ENCODE assay signal across 8 mouse cellular contexts in genomic region chr2:144267731-144268015, GRCm38 (mm10). TPM values are rescaled to one million over a fixed set of nuclear protein-coding genes. Genes with fewer than 3 reads are reported as not detected.
A peak's percentile ranks its signal among the peaks of the same experiment; 100 is the strongest.
DNase-seq lines count a peak whose midpoint lies in the region; ATAC-seq and TF ChIP-seq lines count a peak whose summit lies in the region.

No protein-coding gene starts in this region.

- no peak for TF ChIP-seq POLR2A in heart, adult 2 months (IDR thresholded peaks at IDR 0.05; ENCODE audit: insufficient read depth, low read depth, low read length)
- TF ChIP-seq POLR2A in embryonic fibroblast, embryonic 13.5 days (IDR thresholded peaks at IDR 0.05; ENCODE audit: low read depth, low read length): no peak
- no peak for TF ChIP-seq POLR2A in limb, embryonic 14.5 days (IDR thresholded peaks at IDR 0.05; ENCODE audit: borderline replicate concordance, extremely low read depth, insufficient read depth, insufficient read length)

- no peaks in the 10 kb centered on the region for H3K9me3 ChIP-seq in limb, embryonic 14.5 days (ENCODE audit: control insufficient read depth, low read length)

- no peak for ATAC-seq in limb, embryonic 14.5 days (ENCODE audit: low FRiP score, low read depth)
- no peak for ATAC-seq in cerebellum, adult (ENCODE audit: insufficient number of reproducible peaks, low FRiP score, low TSS enrichment)

- WGBS in heart, adult 2 months: 8% methylated on average over 1 of the region's 1 CpGs
- 57% methylated on average over 1 of the region's 1 CpGs for WGBS in limb, embryonic 14.5 days

- peak in 1 of 2 experiments; percentile 33 for DNase-seq in heart, adult 2 months
- DNase-seq in heart, postnatal 14 days: no peak
- DNase-seq in CD4-positive helper T cell, adult 2 months (ENCODE audit: low read depth, low spot score): peak; percentile 79
- no peak for DNase-seq in limb, embryonic 14.5 days (ENCODE audit: low spot score)
- peak; percentile 47 for DNase-seq in thymus, postnatal 0 days (ENCODE audit: low spot score)
- DNase-seq in ovary, postnatal 14 days (ENCODE audit: low spot score): no peak

- H3K4me1 ChIP-seq in heart, adult 2 months (ENCODE audit: control insufficient read depth, insufficient read depth, low read length): peaks cover 1% of the 10 kb centered on the region
- H3K4me1 ChIP-seq in embryonic fibroblast, embryonic 13.5 days (ENCODE audit: control insufficient read depth, insufficient read depth, low read length): no peaks in the 10 kb centered on the region
- peaks cover 18% of the 10 kb centered on the region for H3K4me1 ChIP-seq in limb, embryonic 14.5 days (ENCODE audit: control insufficient read depth, insufficient read depth, low read length)

- TF ChIP-seq CTCF in heart, adult 2 months (IDR thresholded peaks at IDR 0.05): no peak
- no peak for TF ChIP-seq CTCF in embryonic fibroblast, embryonic 13.5 days (IDR thresholded peaks at IDR 0.05; ENCODE audit: borderline replicate concordance, insufficient read depth, low read length)

- peak overlapping the region; percentile 2; the same call in 1 of the 2 replicates for H3K27ac ChIP-seq in heart, adult 2 months
- peak overlapping the region; percentile 22; the same call in 1 of the 2 replicates for H3K27ac ChIP-seq in embryonic fibroblast, embryonic 13.5 days (ENCODE audit: insufficient read depth, low read length)
- H3K27ac ChIP-seq in limb, embryonic 14.5 days (replicated peaks; ENCODE audit: low read depth, low read length): no peak overlapping the region

- TF ChIP-seq EP300 in heart, adult 2 months (IDR thresholded peaks at IDR 0.05; ENCODE audit: insufficient read depth, low read depth, low read length): no peak

- H3K4me3 ChIP-seq in heart, adult 2 months: no peak overlapping the region; the same call in 1 of the 2 replicates
- peak overlapping the region; percentile 97 for H3K4me3 ChIP-seq in embryonic fibroblast, embryonic 13.5 days (ENCODE audit: insufficient read depth, low read length)
- H3K4me3 ChIP-seq in limb, embryonic 14.5 days (replicated peaks; ENCODE audit: low read length): no peak overlapping the region

- peak overlapping the region; percentile 75; the same call in 1 of the 2 replicates for H3K4me2 ChIP-seq in limb, embryonic 14.5 days (replicated peaks; ENCODE audit: low read depth, low read length, severe bottlenecking)

- H3K27me3 ChIP-seq in heart, adult 2 months (ENCODE audit: control insufficient read depth, insufficient read depth, low read length): no peaks in the 10 kb centered on the region
- no peaks in the 10 kb centered on the region for H3K27me3 ChIP-seq in limb, embryonic 14.5 days (ENCODE audit: control insufficient read depth, insufficient read depth, low read length)

- H3K79me2 ChIP-seq in heart, adult 2 months (replicated peaks; ENCODE audit: control insufficient read depth, insufficient read depth, low read length): peaks cover 3% of the 10 kb centered on the region

- peaks cover 22% of the 10 kb centered on the region for H3K36me3 ChIP-seq in heart, adult 2 months (ENCODE audit: control insufficient read depth, insufficient read depth, low read length)
- H3K36me3 ChIP-seq in limb, embryonic 14.5 days (ENCODE audit: control insufficient read depth, insufficient read depth, low read length): 0 out of 2 replicates have a peak, but pooled peaks cover 6% of the 10 kb centered on the region

- intact Hi-C loops in heart, adult 2 months (cut with DNase I): no loop called here
- intact Hi-C loops in heart, postnatal 14 days (cut with DNase I): no loop called here

- H3K9ac ChIP-seq in heart, adult 2 months (ENCODE audit: low read depth, low read length): no peak overlapping the region
- no peak overlapping the region for H3K9ac ChIP-seq in limb, embryonic 14.5 days (ENCODE audit: low read depth, low read length, severe bottlenecking)

RNA-seq across cellular contexts. Expression of gene Mgme1, which starts 2.8 kb away (rescaled TPM):
- total RNA-seq in heart, adult 2 months (2021): 10 to 100 TPM; 16.4 to 17.5 TPM
- 7.3 and 11.9 TPM in 2 replicates for polyA plus RNA-seq in heart, adult 2 months (2012; rRNA removed)
- 1 to 10 TPM; 8.5 to 9.6 TPM for total RNA-seq in heart, postnatal 14 days (2021)
- polyA plus RNA-seq in embryonic fibroblast, embryonic 13.5 days (2011; ENCODE audit: insufficient read length, low read depth, missing spikeins): 4.9 and 5.2 TPM in 2 replicates
- 10.2 and 11.4 TPM in 2 replicates for polyA plus RNA-seq in limb, embryonic 14.5 days (2012; rRNA removed)
- 15.2 and 17.2 TPM in 2 replicates for polyA plus RNA-seq in limb, embryonic 14.5 days (2014; fragmentation: Nextera tagmentation; extraction: Ambion mirVana)
- 15.7 and 17.0 TPM in 2 replicates for polyA plus RNA-seq in thymus, postnatal 0 days (2015; fragmentation: Nextera tagmentation; extraction: Ambion mirVana)

RNA-seq across cellular contexts. Expression of gene Snx5, which starts 3.0 kb away (rescaled TPM):
- 10 to 100 TPM; 51.5 to 55.3 TPM for total RNA-seq in heart, adult 2 months (2021)
- polyA plus RNA-seq in heart, adult 2 months (2012; rRNA removed): 22.2 and 39.7 TPM in 2 replicates
- total RNA-seq in heart, postnatal 14 days (2021): 10 to 100 TPM; 50.4 to 51.9 TPM
- polyA plus RNA-seq in embryonic fibroblast, embryonic 13.5 days (2011; ENCODE audit: insufficient read length, low read depth, missing spikeins): 233 and 284 TPM in 2 replicates
- polyA plus RNA-seq in limb, embryonic 14.5 days (2012; rRNA removed): 133 and 153 TPM in 2 replicates
- 129 and 130 TPM in 2 replicates for polyA plus RNA-seq in limb, embryonic 14.5 days (2014; fragmentation: Nextera tagmentation; extraction: Ambion mirVana)
- polyA plus RNA-seq in thymus, postnatal 0 days (2015; fragmentation: Nextera tagmentation; extraction: Ambion mirVana): 123 and 126 TPM in 2 replicates

Comparison
In these comparisons a context has a peak if more than half of its experiments do, and no peak if none do; other contexts are left out.
1. DNase-seq: peak in CD4-positive helper T cell, adult 2 months (single experiment) and thymus, postnatal 0 days (single experiment); none in heart, postnatal 14 days (0 of 2), limb, embryonic 14.5 days (single experiment) and ovary, postnatal 14 days (single experiment).